Mouse (Mus musculus): ENCODE results near the gene Npepps.

DNA sequence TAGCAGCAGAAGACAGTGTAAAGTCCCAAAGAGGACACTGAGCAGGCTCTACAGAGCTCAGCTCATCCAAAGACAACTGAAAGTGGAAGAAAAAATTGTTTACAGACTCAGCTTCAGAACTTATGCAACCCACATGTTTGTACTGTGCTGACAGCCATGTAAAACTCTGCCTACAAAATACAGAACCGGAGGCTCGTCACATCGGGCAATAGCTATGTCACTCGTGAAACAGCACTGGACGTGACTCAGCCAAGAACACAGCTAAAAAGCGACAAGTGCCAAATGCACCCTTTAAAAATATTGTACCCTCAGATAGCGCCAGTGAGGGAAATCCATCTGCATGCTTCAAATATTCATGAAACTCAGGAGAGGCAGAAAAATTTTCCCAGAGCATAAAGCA, 39.1 kb downstream of the Npepps start:
- TF ChIP-seq CTCF (IDR thresholded peaks at IDR 0.05; ENCODE audit: control insufficient read depth, insufficient read depth, insufficient read length) (no peak), CEBPB (IDR thresholded peaks at IDR 0.05; ENCODE audit: low read depth) (no peak), USF1 (IDR thresholded peaks at IDR 0.05; ENCODE audit: low read depth) (no peak), MAX (IDR thresholded peaks at IDR 0.05) (no peak), FOSL1 (IDR thresholded peaks at IDR 0.05; ENCODE audit: insufficient read depth, low read length, poor library complexity, severe bottlenecking) (no peak), MYOD1 (IDR thresholded peaks at IDR 0.05; ENCODE audit: control insufficient read depth, insufficient read length, low read depth) (no peak), MYOG (IDR thresholded peaks at IDR 0.05; ENCODE audit: control insufficient read depth, extremely low read depth, insufficient read length) (no peak)
